Mouse (Mus musculus) layer of hippocampus, adult 11-12 months (tissue): ENCODE data around the gene Os9.
"Not testable (repeated sequence)": the region's sequence is repeated elsewhere in the genome, so short reads cannot be mapped to it uniquely, and the experiment has no call there.

ENCODE experiments used
- DNase-seq: peaks from one replicate; pipeline ENCODE4 v3.0.0; 2022; ENCODE audit warnings: low spot score

Os9 gene

GRCm38 (mm10) chr10:127121066-127121477 is at the start of gene Os9:
TSS of gene Os9 (minus strand) at chr10:127121131.
- DNase-seq: peak; percentile 98

GRCm38 (mm10) chr10:127170002-127170401 is 49.1 kb upstream of the Os9 start:
- peak; percentile 23 for DNase-seq

DNA sequence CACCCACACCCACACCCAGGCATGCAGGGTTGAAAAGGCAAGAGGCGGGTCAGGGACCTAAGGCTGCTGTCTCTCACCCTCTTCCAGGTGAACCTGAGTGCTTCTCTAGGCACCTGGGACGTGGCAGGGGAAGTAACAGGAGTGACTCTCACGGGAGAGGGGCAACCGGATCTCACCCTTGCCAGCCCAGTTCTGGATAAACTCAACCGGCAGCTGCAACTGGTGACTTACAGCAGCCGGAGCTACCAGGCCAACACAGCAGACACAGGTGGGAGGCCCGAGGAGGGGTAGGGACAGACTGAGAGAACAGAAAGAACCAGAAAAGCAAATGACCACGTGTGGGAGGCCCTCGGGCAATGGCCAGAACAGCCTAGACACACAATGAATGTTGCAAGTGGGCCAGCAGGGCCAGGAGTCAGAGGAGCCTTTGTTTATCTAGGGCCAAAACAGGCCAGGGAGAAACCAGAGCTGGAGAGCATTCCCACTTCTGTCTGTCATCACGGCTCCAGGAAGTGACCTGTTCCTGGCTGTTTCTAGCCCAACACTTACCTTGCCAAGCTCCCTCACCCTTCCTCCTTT is 46.8 kb upstream of the Os9 start:
- DNase-seq: peak; percentile 24

GRCm38 (mm10) chr10:127166771-127167613 is 46.1 kb upstream of the Os9 start:
- peak; percentile 6 for DNase-seq

GRCm38 (mm10) chr10:127166404-127166715 is 45.4 kb upstream of the Os9 start:
- no peak for DNase-seq

- peak; percentile 49 for DNase-seq
These were observed 44.9 kb upstream of the Os9 start for GRCm38 (mm10) chr10:127165654-127166403.

- no peak for DNase-seq
These were observed 44.4 kb upstream of the Os9 start for GRCm38 (mm10) chr10:127165354-127165653.

GRCm38 (mm10) chr10:127164631-127165353 is 43.9 kb upstream of the Os9 start, which contains the start of gene B4galnt1:
TSS of gene B4galnt1 (plus strand) at chr10:127165225.
- peak; percentile 80 for DNase-seq

- no peak for DNase-seq
These were observed 43.3 kb upstream of the Os9 start for GRCm38 (mm10) chr10:127164190-127164589.

DNA sequence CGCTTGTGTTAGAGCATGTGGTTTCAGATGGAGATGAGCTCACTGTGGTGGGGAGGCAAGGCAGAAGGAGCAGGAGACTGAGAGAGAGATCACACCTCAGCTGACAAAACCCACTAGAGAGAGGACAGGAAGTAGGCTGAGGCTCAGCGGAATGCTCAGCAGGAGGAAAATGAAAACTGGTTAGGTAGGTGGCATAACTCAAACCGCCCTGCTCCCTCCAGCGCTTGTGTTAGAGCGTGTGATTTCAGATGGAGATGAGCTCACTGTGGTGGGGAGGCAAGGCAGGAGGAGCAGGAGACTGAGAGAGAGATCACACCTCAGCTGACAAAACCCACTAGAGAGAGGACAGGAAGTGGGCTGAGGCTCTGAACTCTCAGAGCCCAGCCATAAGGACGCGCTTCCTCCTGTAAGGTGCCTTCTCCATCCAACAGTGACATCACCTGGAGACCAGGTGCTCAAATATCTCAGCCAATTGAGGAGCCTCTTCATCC is 41.9 kb upstream of the Os9 start:
- not testable (repeated sequence) for DNase-seq

- DNase-seq: no peak
These were observed 39.8 kb upstream of the Os9 start for GRCm38 (mm10) chr10:127160728-127161127.

DNA sequence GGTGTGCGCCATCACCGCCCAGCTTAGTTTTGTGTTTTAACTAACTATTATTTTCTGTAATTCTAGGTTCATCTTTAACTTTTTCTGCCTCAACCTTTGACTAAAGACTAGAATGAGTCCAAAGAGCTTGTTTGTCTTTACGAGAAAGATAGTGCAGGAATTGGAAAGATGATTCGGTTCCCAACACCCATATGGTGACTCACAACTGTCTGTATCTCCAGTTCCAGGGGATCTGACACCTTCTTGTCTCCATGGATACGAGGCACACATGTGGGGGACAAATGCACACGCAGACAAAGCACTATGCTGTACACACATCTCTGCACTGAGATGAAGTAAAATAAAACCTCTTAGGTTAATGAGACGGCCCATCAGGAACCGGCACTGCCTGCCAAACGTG is 39.1 kb upstream of the Os9 start:
- DNase-seq: peak; percentile 25

DNA sequence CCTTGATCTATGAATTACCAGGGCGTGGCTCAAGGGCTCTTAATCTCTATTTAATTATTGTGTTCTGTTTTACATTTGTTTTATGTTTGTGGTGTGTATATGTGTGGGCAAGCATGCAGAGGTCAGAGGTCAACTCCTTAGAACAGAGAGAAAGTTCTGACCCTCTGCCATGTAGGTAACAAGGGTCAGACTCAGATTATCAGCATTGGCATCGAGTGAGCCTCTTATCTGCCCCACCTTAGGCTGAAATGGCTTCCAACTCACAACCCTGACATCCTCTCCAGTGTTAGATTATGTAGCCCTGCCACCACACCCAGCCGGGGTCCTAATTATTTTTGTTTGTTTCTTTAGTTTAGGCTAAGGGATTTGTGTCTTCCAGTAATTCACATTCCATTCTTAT is 37.5 kb upstream of the Os9 start:
- DNase-seq: no peak

GRCm38 (mm10) chr10:127156511-127156910 is 35.6 kb upstream of the Os9 start:
- no peak for DNase-seq

DNA sequence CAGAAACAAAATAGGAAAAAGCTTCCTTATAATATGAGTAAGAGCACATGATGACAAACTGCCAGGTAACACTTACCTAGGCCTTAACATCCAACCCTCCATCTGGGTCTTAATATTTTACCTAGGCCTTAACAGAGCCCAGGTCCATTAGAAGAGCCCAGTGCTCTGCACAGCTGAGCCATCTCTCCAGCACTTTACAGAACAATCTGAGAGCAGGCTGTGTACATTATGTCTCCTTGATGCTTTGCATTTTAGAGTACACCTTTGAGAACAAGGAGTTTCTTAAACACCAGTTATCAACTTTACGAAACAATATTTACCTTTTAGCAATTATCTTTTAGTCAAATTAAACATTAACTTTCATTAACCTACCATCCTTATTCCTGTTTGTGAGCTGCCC is 35.2 kb upstream of the Os9 start:
- no peak for DNase-seq

- no peak for DNase-seq
These were observed 33.7 kb upstream of the Os9 start for GRCm38 (mm10) chr10:127154652-127155051.

- DNase-seq: no peak
These were observed 33.3 kb upstream of the Os9 start for GRCm38 (mm10) chr10:127154241-127154640.

DNA sequence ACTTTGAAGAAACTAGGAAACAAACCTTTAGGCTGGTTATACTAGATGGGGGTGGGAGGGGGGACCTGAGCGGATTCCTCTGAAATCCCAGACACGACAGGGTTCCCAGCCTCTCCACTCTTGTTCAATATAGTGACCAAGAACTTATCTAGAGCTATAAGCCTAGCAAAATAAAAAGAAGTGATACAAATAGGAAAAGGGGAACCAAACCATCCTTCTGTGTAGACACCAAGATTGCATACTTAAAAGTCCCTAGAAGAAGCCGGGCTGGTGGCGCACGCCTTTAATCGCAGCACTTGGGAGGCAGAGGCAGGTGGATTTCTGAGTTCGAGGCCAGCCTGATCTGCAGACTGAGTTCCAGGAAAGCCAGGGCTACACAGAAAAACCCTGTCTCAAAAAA is 32.4 kb upstream of the Os9 start:
- no peak for DNase-seq

- not testable (repeated sequence) for DNase-seq
These were observed 31.6 kb upstream of the Os9 start for GRCm38 (mm10) chr10:127152556-127152955.

GRCm38 (mm10) chr10:127151233-127151632 is 30.3 kb upstream of the Os9 start:
- DNase-seq: not testable (repeated sequence)

GRCm38 (mm10) chr10:127150471-127150872 is 29.5 kb upstream of the Os9 start:
- DNase-seq: no peak

DNA sequence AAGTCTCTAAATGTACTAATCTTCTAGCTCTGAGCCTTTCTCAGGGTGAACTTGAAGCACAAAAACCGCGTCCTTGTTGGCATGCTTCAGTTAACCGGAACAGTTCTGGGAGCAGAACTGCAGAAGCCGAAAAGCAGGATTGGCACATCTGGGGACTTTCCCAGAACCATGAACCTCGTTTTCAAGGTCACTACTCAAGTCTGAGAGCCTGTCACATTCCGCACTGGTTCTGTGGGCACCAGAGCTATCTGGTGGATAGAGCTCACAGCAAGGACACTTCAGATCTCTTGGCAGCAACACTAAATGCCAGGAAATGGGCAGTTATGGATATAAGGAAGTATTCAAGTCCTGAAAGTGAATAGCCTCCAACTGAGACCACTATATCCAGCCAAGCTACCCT is 26.2 kb upstream of the Os9 start:
- no peak for DNase-seq
